17 mouse cellular contexts compared by ENCODE assay signal in genomic region chr4:139268242-139268641, GRCm38 (mm10). TPM values are rescaled to one million over a fixed set of nuclear protein-coding genes. Genes with fewer than 3 reads are reported as not detected.
A peak's percentile ranks its signal among the peaks of the same experiment; 100 is the strongest.
DNase-seq lines count a peak whose midpoint lies in the region; ATAC-seq and TF ChIP-seq lines count a peak whose summit lies in the region.
"Had no signal": no experiment of that assay in that cellular context is flagged by ENCODE, and none has a peak within 500 bp of the region (broad histone marks: within the 10 kb centered on the region; RNA-seq: fewer than 3 reads in every experiment).

No protein-coding gene starts in this region.

- no peak for TF ChIP-seq EP300 in lung, postnatal 0 days (IDR thresholded peaks at IDR 0.05)

- no peaks in the 10 kb centered on the region for H3K27me3 ChIP-seq in forebrain, postnatal 0 days (ENCODE audit: insufficient read depth, low read length)
- H3K27me3 ChIP-seq in forebrain, embryonic 12.5 days: no peaks in the 10 kb centered on the region
- no peaks in the 10 kb centered on the region for H3K27me3 ChIP-seq in limb, embryonic 10.5 days (ENCODE audit: low read depth, poor library complexity, severe bottlenecking)
- no peaks in the 10 kb centered on the region for H3K27me3 ChIP-seq in lung, postnatal 0 days (replicated peaks; ENCODE audit: insufficient read depth, low read length)
- H3K27me3 ChIP-seq: neural tube, embryonic 15.5 days had no signal

- ATAC-seq in forebrain, postnatal 0 days: peak; percentile 38; the same call in 1 of the 2 replicates
- ATAC-seq in forebrain, embryonic 12.5 days (ENCODE audit: low FRiP score): no peak
- no peak for ATAC-seq in lung, postnatal 0 days
- ATAC-seq: inflammation-experienced regulatory T-cells, adult 6 months; liver, postnatal 0 days had no signal

- H3K9ac ChIP-seq in forebrain, postnatal 0 days: no peak overlapping the region
- H3K9ac ChIP-seq in forebrain, embryonic 12.5 days: no peak overlapping the region
- H3K9ac ChIP-seq in lung, postnatal 0 days (replicated peaks; ENCODE audit: low read depth): no peak overlapping the region
- H3K9ac ChIP-seq: liver, postnatal 0 days; neural tube, embryonic 15.5 days had no signal

- H3K36me3 ChIP-seq in forebrain, postnatal 0 days (ENCODE audit: insufficient read depth): peaks cover 17% of the 10 kb centered on the region
- H3K36me3 ChIP-seq in forebrain, embryonic 12.5 days (replicated peaks): peaks cover 26% of the 10 kb centered on the region; the same call in 1 of the 2 replicates
- peaks cover 78% of the 10 kb centered on the region for H3K36me3 ChIP-seq in limb, embryonic 10.5 days
- H3K36me3 ChIP-seq in lung, postnatal 0 days (ENCODE audit: insufficient read depth, low read length): peaks cover 25% of the 10 kb centered on the region

- TF ChIP-seq CTCF in forebrain, postnatal 0 days (IDR thresholded peaks at IDR 0.05; ENCODE audit: low read depth): no peak
- no peak for TF ChIP-seq CTCF in lung, postnatal 0 days (IDR thresholded peaks at IDR 0.05)

- DNase-seq in forebrain, postnatal 0 days: no peak
- peak; percentile 21 for DNase-seq in 416B (ENCODE audit: low read depth)
- peak; percentile 72 for DNase-seq in brain, adult 2 months (ENCODE audit: low read depth, low spot score)
- no peak for DNase-seq in limb, embryonic 10.5 days (ENCODE audit: low spot score)
- DNase-seq in lung, adult 18-20 months: no peak
- DNase-seq in lung, postnatal 0 days (ENCODE audit: low spot score): no peak
- DNase-seq: kidney, postnatal 4 days; liver, postnatal 0 days; right cerebral cortex, postnatal 25 days had no signal

- H3K4me1 ChIP-seq in forebrain, postnatal 0 days (ENCODE audit: insufficient read depth): no peaks in the 10 kb centered on the region
- no peaks in the 10 kb centered on the region for H3K4me1 ChIP-seq in forebrain, embryonic 12.5 days
- H3K4me1 ChIP-seq in limb, embryonic 10.5 days: peaks cover 82% of the 10 kb centered on the region
- H3K4me1 ChIP-seq in lung, postnatal 0 days (ENCODE audit: insufficient read depth, low read depth, low read length): no peaks in the 10 kb centered on the region

- H3K4me2 ChIP-seq in forebrain, postnatal 0 days (ENCODE audit: low read depth): no peak overlapping the region
- no peak overlapping the region for H3K4me2 ChIP-seq in forebrain, embryonic 12.5 days
- H3K4me2 ChIP-seq in lung, postnatal 0 days (replicated peaks; ENCODE audit: low read depth, low read length): no peak overlapping the region
- H3K4me2 ChIP-seq: midbrain, embryonic 11.5 days; neural tube, embryonic 15.5 days had no signal

- H3K9me3 ChIP-seq in forebrain, postnatal 0 days (ENCODE audit: low read length): no peaks in the 10 kb centered on the region
- H3K9me3 ChIP-seq in forebrain, embryonic 12.5 days: no peaks in the 10 kb centered on the region
- no peaks in the 10 kb centered on the region for H3K9me3 ChIP-seq in limb, embryonic 10.5 days (replicated peaks)
- no peaks in the 10 kb centered on the region for H3K9me3 ChIP-seq in lung, postnatal 0 days (ENCODE audit: low read length)
- H3K9me3 ChIP-seq: forebrain, embryonic 10.5 days; neural tube, embryonic 15.5 days had no signal

- WGBS in forebrain, postnatal 0 days: 87% methylated on average over 1 of the region's 1 CpGs
- WGBS in forebrain, embryonic 12.5 days: 92% methylated on average over 1 of the region's 1 CpGs
- 97% methylated on average over 1 of the region's 1 CpGs for WGBS in limb, embryonic 10.5 days
- WGBS in lung, postnatal 0 days: 86% methylated on average over 1 of the region's 1 CpGs

- no peak overlapping the region for H3K4me3 ChIP-seq in forebrain, postnatal 0 days (ENCODE audit: low read depth, low read length)
- H3K4me3 ChIP-seq in forebrain, embryonic 12.5 days (replicated peaks): no peak overlapping the region
- H3K4me3 ChIP-seq in limb, embryonic 10.5 days: no peak overlapping the region
- H3K4me3 ChIP-seq in lung, postnatal 0 days (ENCODE audit: low read depth, low read length): no peak overlapping the region
- H3K4me3 ChIP-seq: forebrain, embryonic 10.5 days; neural tube, embryonic 15.5 days had no signal

- H3K27ac ChIP-seq in forebrain, postnatal 0 days (ENCODE audit: low read depth, low read length): no peak overlapping the region
- H3K27ac ChIP-seq in forebrain, embryonic 12.5 days: no peak overlapping the region
- peak overlapping the region; percentile 82 for H3K27ac ChIP-seq in limb, embryonic 10.5 days
- no peak overlapping the region for H3K27ac ChIP-seq in lung, postnatal 0 days (ENCODE audit: low read length)
- H3K27ac ChIP-seq: macrophage; neural tube, embryonic 15.5 days; stomach, postnatal 0 days had no signal

RNA-seq across cellular contexts. Expression of gene Pqlc2, which starts 42.3 kb away (rescaled TPM):
- 14.2 and 15.3 TPM in 2 replicates for total RNA-seq in forebrain, postnatal 0 days (2014; rRNA removed)
- polyA plus RNA-seq in forebrain, postnatal 0 days (2015; fragmentation: Nextera tagmentation; extraction: Ambion mirVana): 10.0 and 12.1 TPM in 2 replicates
- polyA plus RNA-seq in forebrain, embryonic 12.5 days (2016; fragmentation: Nextera tagmentation; extraction: Ambion mirVana): 11.6 and 12.5 TPM in 2 replicates
- polyA plus RNA-seq in limb, embryonic 10.5 days (2016; fragmentation: Nextera tagmentation; extraction: Ambion mirVana): 14.6 and 19.7 TPM in 2 replicates
- 14.4 and 17.4 TPM in 2 replicates for polyA plus RNA-seq in lung, postnatal 0 days (2015; fragmentation: Nextera tagmentation; extraction: Ambion mirVana)
- total RNA-seq: hematopoietic stem cell, adult 5-6 weeks had no signal

RNA-seq across cellular contexts. Expression of gene Akr7a5, which starts 42.3 kb away (rescaled TPM):
- 41.1 and 49.7 TPM in 2 replicates for total RNA-seq in forebrain, postnatal 0 days (2014; rRNA removed)
- polyA plus RNA-seq in forebrain, postnatal 0 days (2015; fragmentation: Nextera tagmentation; extraction: Ambion mirVana): 58.1 and 60.6 TPM in 2 replicates
- 70.7 and 78.1 TPM in 2 replicates for polyA plus RNA-seq in forebrain, embryonic 12.5 days (2016; fragmentation: Nextera tagmentation; extraction: Ambion mirVana)
- 115 and 133 TPM in 2 replicates for polyA plus RNA-seq in limb, embryonic 10.5 days (2016; fragmentation: Nextera tagmentation; extraction: Ambion mirVana)
- 60.0 and 61.4 TPM in 2 replicates for polyA plus RNA-seq in lung, postnatal 0 days (2015; fragmentation: Nextera tagmentation; extraction: Ambion mirVana)

Comparison
In these comparisons a context has a peak if more than half of its experiments do, and no peak if none do; other contexts are left out.
1. DNase-seq: peak in 416B (single experiment) and brain, adult 2 months (single experiment); none in forebrain, postnatal 0 days (single experiment), limb, embryonic 10.5 days (single experiment), lung, adult 18-20 months (0 of 2) and lung, postnatal 0 days (single experiment).